Mouse (Mus musculus): ENCODE measurements at regions not wholly inside any gene's neighbourhood (a gene's known extent, or its start where the extent isn't known, plus 50 kb on each side); places are given as distances from the start of the nearest gene placed in this dataset.

DNA sequence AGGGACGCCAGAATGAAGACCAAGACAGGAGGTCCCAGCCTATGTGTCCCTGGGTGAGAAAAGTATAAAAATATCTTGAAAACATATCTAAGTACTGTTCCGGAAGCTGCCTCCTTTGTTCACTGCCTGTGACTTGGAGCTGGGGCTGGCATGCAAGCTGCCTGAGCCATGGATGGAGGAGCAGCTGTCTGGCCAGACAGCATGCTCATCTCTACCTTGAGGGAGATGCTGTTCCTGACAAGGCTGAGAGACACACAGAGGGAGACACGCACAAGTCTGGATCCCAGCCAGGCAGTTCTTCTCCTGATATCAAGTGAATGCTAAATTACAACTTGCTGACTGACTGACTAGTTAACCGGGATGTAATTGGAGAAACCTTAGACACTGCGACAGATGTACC, 704.8 kb downstream of the Efna5 start:
- TF ChIP-seq CTCF (IDR thresholded peaks at IDR 0.05; ENCODE audit: low read depth) (no peak), EP300 (IDR thresholded peaks at IDR 0.05; ENCODE audit: low read depth) (no peak)

Data from liver, postnatal 0 days (tissue).